Mouse (Mus musculus) hindbrain, embryonic 13.5 days (tissue): ENCODE results near the gene Setd3. TPM values are rescaled to one million over a fixed set of nuclear protein-coding genes. Genes with fewer than 3 reads are reported as not detected.
"Not testable (repeated sequence)": the region's sequence is repeated elsewhere in the genome, so short reads cannot be mapped to it uniquely, and the experiment has no call there.

Experiments
- ATAC-seq: fragments of 200-750 bp; cut with Nextera tagmentation; 2 replicates; pipeline ENCODE4 v1.8.0; 2017; ENCODE audit warnings: moderate TSS enrichment; ENCODE audit not compliant: low FRiP score
- H3K27ac ChIP-seq: fragments of 300-500 bp; sonication (generic); 2 replicates; pipeline ENCODE4 v1.5.1; 2015; ENCODE audit warnings: inconsistent platforms, mild to moderate bottlenecking, moderate library complexity
- H3K27me3 ChIP-seq: fragments of 300-500 bp; sonication (generic); 2 replicates; pipeline ENCODE4 v1.6.1; 2015; ENCODE audit warnings: mild to moderate bottlenecking, inconsistent platforms
- H3K36me3 ChIP-seq: fragments of 300-500 bp; sonication (generic); 2 replicates; pipeline ENCODE4 v1.6.1; 2015; ENCODE audit warnings: mild to moderate bottlenecking, inconsistent platforms
- H3K4me1 ChIP-seq: fragments of 300-500 bp; sonication (generic); replicated peaks from 2 replicates; pipeline ENCODE4 v1.6.1; 2015; ENCODE audit warnings: inconsistent platforms
- H3K4me2 ChIP-seq: fragments of 300-500 bp; sonication (generic); 2 replicates; pipeline ENCODE4 v1.6.1; 2015; ENCODE audit warnings: inconsistent platforms, mild to moderate bottlenecking, moderate library complexity
- H3K4me3 ChIP-seq: fragments of 300-500 bp; sonication (generic); 2 replicates; pipeline ENCODE4 v1.5.1; 2015; ENCODE audit warnings: mild to moderate bottlenecking, inconsistent platforms
- H3K9ac ChIP-seq: fragments of 300-500 bp; sonication (generic); 2 replicates; pipeline ENCODE4 v1.6.1; 2015; ENCODE audit warnings: mild to moderate bottlenecking, inconsistent platforms
- H3K9me3 ChIP-seq: fragments of 300-500 bp; sonication (generic); 2 replicates; pipeline ENCODE4 v1.6.1; 2016; ENCODE audit warnings: inconsistent platforms
- WGBS: fragments of 180-500 bp; shearing (Covaris S2); methylation state at CpG from one replicate; pipeline ENCODE4 v1.1.7; 2015; 5-methylcytosine and 5-hydroxymethylcytosine counted together
- polyA plus RNA-seq: library from polyadenylated mRNA; unstranded; fragments of >200 nt; fragmentation: Nextera tagmentation; extraction: Ambion mirVana; gene quantifications from 2 replicates; pipeline ENCODE4 v1.2.1, GENCODE M21; 2015

Setd3 gene
- polyA plus RNA-seq, 1 experiment from 2014 or later, result 102 TPM

DNA sequence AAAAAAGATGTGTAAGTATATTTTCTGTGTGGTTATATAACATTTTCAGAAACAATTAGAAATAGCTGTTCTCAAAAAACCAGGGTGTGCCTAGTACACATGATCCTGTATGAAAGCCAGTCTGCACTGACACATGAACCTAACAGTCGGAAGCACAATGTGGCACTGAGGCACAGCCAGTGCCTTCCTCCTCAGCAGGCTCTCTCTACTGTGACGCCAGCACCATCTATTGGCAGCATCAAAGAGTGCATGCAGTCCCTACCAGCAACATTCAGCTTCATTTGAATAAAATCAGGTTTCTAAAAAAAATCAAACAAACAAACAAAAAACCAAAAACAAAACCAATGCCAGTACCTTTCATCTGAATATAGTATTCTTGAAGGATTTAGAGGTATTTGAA lies 57.8 kb downstream of the Setd3 start:
- H3K36me3 ChIP-seq, result no peaks in the 10 kb centered on the region
- WGBS, result 1% methylated on average over 2 of the region's 2 CpGs
- H3K4me3 ChIP-seq, result no peak overlapping the region
- no peaks in the 10 kb centered on the region for H3K9me3 ChIP-seq
- no peaks in the 10 kb centered on the region for H3K27me3 ChIP-seq
- H3K4me2 ChIP-seq, result no peak overlapping the region
- no peak overlapping the region for H3K9ac ChIP-seq
- ATAC-seq, result no peak; the same call in 1 of the 2 replicates
- H3K27ac ChIP-seq, result no peak overlapping the region
- H3K4me1 ChIP-seq, result peaks cover 24% of the 10 kb centered on the region

GRCm38 (mm10) chr12:108120434-108120833 lies 58.7 kb downstream of the Setd3 start:
- no peaks in the 10 kb centered on the region for H3K9me3 ChIP-seq
- H3K4me1 ChIP-seq, result peaks cover 24% of the 10 kb centered on the region
- H3K36me3 ChIP-seq, result no peaks in the 10 kb centered on the region
- H3K4me3 ChIP-seq, result no peak overlapping the region
- no peak for ATAC-seq
- no peak overlapping the region for H3K9ac ChIP-seq
- 82% methylated on average over 6 of the region's 6 CpGs for WGBS
- H3K27me3 ChIP-seq, result no peaks in the 10 kb centered on the region
- H3K27ac ChIP-seq, result no peak overlapping the region
- H3K4me2 ChIP-seq, result no peak overlapping the region

DNA sequence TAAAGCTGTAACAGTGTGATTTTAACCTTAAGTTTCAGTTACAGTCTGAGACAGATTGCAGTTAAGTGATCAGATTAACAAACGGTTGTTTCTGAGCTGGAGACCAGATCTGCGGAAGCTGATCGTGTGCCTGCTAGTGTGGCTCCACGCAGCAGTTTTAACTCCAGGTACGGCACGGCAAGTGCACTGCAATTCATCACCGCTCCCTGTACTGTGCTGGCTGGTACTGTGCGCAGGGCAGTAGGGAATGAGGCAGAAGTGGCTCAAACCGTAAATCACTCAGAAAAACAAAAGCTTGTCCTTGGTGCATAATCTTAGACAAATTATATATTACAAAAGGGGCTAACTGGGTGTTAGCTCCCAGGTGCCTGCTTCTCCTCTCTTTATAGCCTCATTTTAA lies 59.2 kb downstream of the Setd3 start:
- 45% methylated on average over 9 of the region's 9 CpGs for WGBS
- Histone ChIP-seq H3K36me3 (no peaks in the 10 kb centered on the region), H3K9ac (no peak overlapping the region), H3K4me3 (no peak overlapping the region), H3K27me3 (no peaks in the 10 kb centered on the region), H3K4me2 (no peak overlapping the region), H3K27ac (no peak overlapping the region), H3K9me3 (no peaks in the 10 kb centered on the region), H3K4me1 (peaks cover 24% of the 10 kb centered on the region)
- ATAC-seq, result 0 out of 2 replicates have a peak, but pooled peaks have one; percentile 36

DNA sequence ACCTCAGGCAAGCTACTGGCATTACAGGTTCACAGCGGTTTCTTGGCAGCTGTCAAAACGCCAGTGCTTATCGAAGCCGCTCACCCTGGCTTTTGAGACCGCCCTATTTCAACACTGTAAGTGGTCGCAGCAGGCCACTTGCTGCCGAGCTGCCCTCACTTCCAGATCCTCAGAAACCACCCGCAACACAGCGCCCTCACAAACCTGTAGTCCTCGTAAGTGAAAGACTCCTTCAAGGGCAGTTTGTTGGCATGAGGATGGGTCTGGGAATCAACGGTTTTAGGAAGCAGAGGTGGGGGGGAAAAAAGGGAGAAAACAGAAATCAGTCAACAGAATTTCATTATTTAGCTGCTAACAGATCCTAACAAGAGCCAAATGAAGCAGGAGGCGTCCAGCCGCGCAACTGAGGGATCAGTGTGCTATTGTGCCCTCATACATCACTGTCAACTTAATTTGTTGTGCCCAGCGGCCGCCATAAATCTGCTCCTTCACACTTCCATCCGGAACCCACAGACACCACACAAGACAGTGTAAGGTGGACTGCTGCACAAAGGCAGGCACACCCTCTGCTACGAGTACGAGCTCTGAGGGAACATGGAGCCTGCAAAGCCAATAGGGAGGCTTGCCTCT lies 60.1 kb downstream of the Setd3 start:
- Histone ChIP-seq H3K4me1 (peaks cover 24% of the 10 kb centered on the region), H3K9ac (peak overlapping the region; percentile 55; the same call in 1 of the 2 replicates), H3K36me3 (no peaks in the 10 kb centered on the region), H3K27me3 (no peaks in the 10 kb centered on the region), H3K4me3 (peak overlapping the region; percentile 12), H3K4me2 (peak overlapping the region; percentile 42), H3K9me3 (no peaks in the 10 kb centered on the region), H3K27ac (peak overlapping the region; percentile 67)
- ATAC-seq, result peak; percentile 77
- 18% methylated on average over 19 of the region's 19 CpGs for WGBS

DNA sequence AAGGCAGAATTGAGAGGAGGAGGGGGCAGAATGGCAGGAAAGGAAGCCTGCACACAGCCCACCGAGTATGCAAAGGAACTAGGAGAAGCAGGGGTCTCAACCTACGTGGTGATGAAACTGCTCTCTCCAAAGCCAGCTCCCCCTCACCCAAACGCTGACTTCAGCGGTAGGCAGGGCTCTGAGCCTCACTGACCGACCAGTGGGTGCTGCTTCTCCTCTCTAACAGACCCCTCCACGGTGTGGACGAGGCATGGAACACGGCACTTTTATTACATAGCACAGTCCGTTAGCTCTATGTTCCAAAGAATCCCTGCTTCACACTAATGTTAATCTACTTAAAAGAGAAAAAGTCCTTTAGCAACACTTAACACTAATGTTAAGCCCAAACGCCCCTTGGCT lies 60.6 kb downstream of the Setd3 start:
- H3K36me3 ChIP-seq, result no peaks in the 10 kb centered on the region
- H3K27me3 ChIP-seq, result no peaks in the 10 kb centered on the region
- H3K4me1 ChIP-seq, result peaks cover 24% of the 10 kb centered on the region
- H3K9ac ChIP-seq, result no peak overlapping the region
- peak overlapping the region; percentile 67 for H3K27ac ChIP-seq
- 49% methylated on average over 10 of the region's 10 CpGs for WGBS
- 0 out of 2 replicates have a peak overlapping the region, but pooled peaks have one; percentile 12 for H3K4me3 ChIP-seq
- H3K4me2 ChIP-seq, result peak overlapping the region; percentile 42
- H3K9me3 ChIP-seq, result no peaks in the 10 kb centered on the region
- ATAC-seq, result peak; percentile 46; the same call in 1 of the 2 replicates

- H3K4me2 ChIP-seq, result no peak overlapping the region
- H3K4me1 ChIP-seq, result no peaks in the 10 kb centered on the region
- H3K4me3 ChIP-seq, result no peak overlapping the region
- H3K9ac ChIP-seq, result no peak overlapping the region
- no peak overlapping the region for H3K27ac ChIP-seq
- peaks cover 32% of the 10 kb centered on the region for H3K36me3 ChIP-seq
- H3K27me3 ChIP-seq, result no peaks in the 10 kb centered on the region
- 88% methylated on average over 12 of the region's 12 CpGs for WGBS
- H3K9me3 ChIP-seq, result no peaks in the 10 kb centered on the region
- ATAC-seq, result no peak
These were observed 67.9 kb downstream of the Setd3 start for GRCm38 (mm10) chr12:108111191-108111590.

DNA sequence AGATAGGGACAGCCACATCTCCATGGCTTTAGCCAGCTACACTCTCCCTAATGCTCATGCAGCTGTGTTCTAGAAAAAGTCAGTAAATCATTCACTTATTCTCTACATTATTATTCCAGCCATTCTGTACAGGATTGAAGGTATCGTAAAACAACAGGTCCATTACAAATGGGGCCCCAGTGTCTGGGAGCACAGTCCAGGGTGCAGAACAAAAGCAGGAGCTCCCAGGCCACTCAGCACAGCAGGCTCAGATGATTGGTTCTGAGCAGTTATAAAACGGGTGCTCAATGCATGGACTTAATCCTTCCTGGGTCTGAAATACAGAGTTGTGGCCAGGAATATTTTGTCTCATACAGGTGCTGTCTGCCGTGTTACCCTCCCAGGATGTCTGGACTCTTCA lies 68.4 kb downstream of the Setd3 start:
- no peaks in the 10 kb centered on the region for H3K9me3 ChIP-seq
- H3K4me2 ChIP-seq, result no peak overlapping the region
- 66% methylated on average over 3 of the region's 3 CpGs for WGBS
- H3K9ac ChIP-seq, result no peak overlapping the region
- H3K4me3 ChIP-seq, result no peak overlapping the region
- no peak overlapping the region for H3K27ac ChIP-seq
- H3K36me3 ChIP-seq, result peaks cover 37% of the 10 kb centered on the region
- no peaks in the 10 kb centered on the region; the same call in 1 of the 2 replicates for H3K4me1 ChIP-seq
- no peaks in the 10 kb centered on the region for H3K27me3 ChIP-seq
- no peak for ATAC-seq

DNA sequence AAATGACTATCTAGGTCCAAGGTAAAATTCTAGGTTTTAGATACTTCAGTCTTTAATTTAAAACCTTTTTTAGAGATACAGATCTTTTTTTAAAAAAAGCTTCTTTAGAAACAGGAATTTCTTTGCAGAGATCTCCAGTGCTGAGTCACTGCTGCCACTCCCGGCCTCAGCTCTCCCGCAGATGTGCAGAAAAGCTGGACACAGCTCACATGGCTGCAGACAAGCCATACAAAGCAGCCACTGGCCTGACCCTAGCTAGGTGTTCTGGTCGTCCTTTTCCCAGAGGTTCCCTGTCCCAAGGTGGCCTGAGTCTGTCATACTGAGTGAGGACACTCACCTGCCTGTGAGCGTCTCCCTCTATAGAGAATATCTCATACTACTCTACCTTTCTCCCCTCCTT lies 69.4 kb downstream of the Setd3 start:
- H3K36me3 ChIP-seq, result peaks cover 40% of the 10 kb centered on the region
- ATAC-seq, result no peak
- no peak overlapping the region for H3K27ac ChIP-seq
- H3K4me3 ChIP-seq, result no peak overlapping the region
- 77% methylated on average over 4 of the region's 4 CpGs for WGBS
- H3K27me3 ChIP-seq, result no peaks in the 10 kb centered on the region
- no peaks in the 10 kb centered on the region for H3K9me3 ChIP-seq
- H3K4me1 ChIP-seq, result peaks cover 2% of the 10 kb centered on the region; the same call in 1 of the 2 replicates
- H3K4me2 ChIP-seq, result no peak overlapping the region
- H3K9ac ChIP-seq, result no peak overlapping the region

GRCm38 (mm10) chr12:108108591-108108990 lies 70.5 kb downstream of the Setd3 start:
- H3K4me3 ChIP-seq, H3K9ac ChIP-seq, H3K27ac ChIP-seq, H3K9me3 ChIP-seq, H3K4me1 ChIP-seq, ATAC-seq, H3K27me3 ChIP-seq, H3K4me2 ChIP-seq: not testable (repeated sequence)
- peaks cover 40% of the 10 kb centered on the region for H3K36me3 ChIP-seq
- WGBS, result 85% methylated on average over 7 of the region's 7 CpGs

DNA sequence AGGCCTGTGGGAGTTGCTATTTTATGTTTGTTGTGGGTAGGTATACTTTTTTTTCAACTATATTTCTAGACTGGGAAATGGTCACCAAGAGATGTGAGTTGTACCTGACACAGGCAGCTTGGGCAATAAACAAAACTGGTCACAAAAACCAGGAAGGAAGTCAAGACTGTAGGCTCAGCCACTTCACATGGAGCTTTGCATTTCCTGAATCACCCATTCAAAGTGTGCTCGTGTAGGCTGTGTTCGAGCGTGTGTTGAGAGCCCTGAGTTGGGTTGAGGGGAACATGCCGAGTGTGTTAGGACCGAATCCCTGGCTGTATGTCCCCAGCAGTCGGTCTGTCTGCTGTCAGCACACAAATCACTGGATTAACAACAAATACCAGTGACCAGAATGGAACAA lies 75.8 kb downstream of the Setd3 start:
- Histone ChIP-seq H3K4me3 (no peak overlapping the region), H3K27ac (no peak overlapping the region), H3K9ac (no peak overlapping the region), H3K4me2 (no peak overlapping the region), H3K9me3 (no peaks in the 10 kb centered on the region), H3K36me3 (peaks cover 14% of the 10 kb centered on the region), H3K27me3 (no peaks in the 10 kb centered on the region), H3K4me1 (peaks cover 2% of the 10 kb centered on the region; the same call in 1 of the 2 replicates)
- no peak for ATAC-seq
- 78% methylated on average over 6 of the region's 6 CpGs for WGBS

- 81% methylated on average over 2 of the region's 2 CpGs for WGBS
- no peak overlapping the region for H3K9ac ChIP-seq
These were observed 77.0 kb downstream of the Setd3 start for GRCm38 (mm10) chr12:108102119-108102518.

GRCm38 (mm10) chr12:108100181-108100580 lies 78.9 kb downstream of the Setd3 start:
- H3K9me3 ChIP-seq, result no peaks in the 10 kb centered on the region

More at GRCm38 (mm10) chr12:108102119-108102518, 77.0 kb downstream of the Setd3 start:
- no peak overlapping the region for H3K27ac ChIP-seq
- peaks cover 11% of the 10 kb centered on the region for H3K36me3 ChIP-seq
- H3K4me1 ChIP-seq, result peaks cover 2% of the 10 kb centered on the region; the same call in 1 of the 2 replicates
- ATAC-seq, result no peak
- H3K9me3 ChIP-seq, result no peaks in the 10 kb centered on the region
- H3K4me3 ChIP-seq, result no peak overlapping the region
- no peak overlapping the region for H3K4me2 ChIP-seq
- no peaks in the 10 kb centered on the region for H3K27me3 ChIP-seq

More at GRCm38 (mm10) chr12:108100181-108100580, 78.9 kb downstream of the Setd3 start:
- Histone ChIP-seq H3K27me3 (no peaks in the 10 kb centered on the region), H3K4me3 (no peak overlapping the region), H3K4me1 (peaks cover 2% of the 10 kb centered on the region; the same call in 1 of the 2 replicates), H3K36me3 (no peaks in the 10 kb centered on the region), H3K9ac (no peak overlapping the region), H3K4me2 (no peak overlapping the region), H3K27ac (no peak overlapping the region)
- WGBS, result 81% methylated on average over 8 of the region's 8 CpGs
- ATAC-seq, result no peak
